Mouse (Mus musculus) heart, postnatal 10 days (tissue): ENCODE measurements around the gene Ccnl1. TPM values are rescaled to one million over a fixed set of nuclear protein-coding genes. Genes with fewer than 3 reads are reported as not detected.
A peak's percentile ranks its signal among the peaks of the same experiment; 100 is the strongest.

Experiments
- DNase-seq, 2 experiments: peaks; one replicate each; pipeline ENCODE4 v3.0.0; 2021
- intact Hi-C: fragments of 180-260 bp; cut with DNase I; formaldehyde crosslinking; loops from one replicate; pipeline ENCODE4 v1.15.1; 2025
- total RNA-seq, 2 experiments: library from RNA; stranded (reverse); gene quantifications; 2 replicates each; pipeline ENCODE4 v1.2.3; 2021

The Ccnl1 gene
- total RNA-seq: 10 to 100 TPM; 33.7 to 35.8 TPM

DNA sequence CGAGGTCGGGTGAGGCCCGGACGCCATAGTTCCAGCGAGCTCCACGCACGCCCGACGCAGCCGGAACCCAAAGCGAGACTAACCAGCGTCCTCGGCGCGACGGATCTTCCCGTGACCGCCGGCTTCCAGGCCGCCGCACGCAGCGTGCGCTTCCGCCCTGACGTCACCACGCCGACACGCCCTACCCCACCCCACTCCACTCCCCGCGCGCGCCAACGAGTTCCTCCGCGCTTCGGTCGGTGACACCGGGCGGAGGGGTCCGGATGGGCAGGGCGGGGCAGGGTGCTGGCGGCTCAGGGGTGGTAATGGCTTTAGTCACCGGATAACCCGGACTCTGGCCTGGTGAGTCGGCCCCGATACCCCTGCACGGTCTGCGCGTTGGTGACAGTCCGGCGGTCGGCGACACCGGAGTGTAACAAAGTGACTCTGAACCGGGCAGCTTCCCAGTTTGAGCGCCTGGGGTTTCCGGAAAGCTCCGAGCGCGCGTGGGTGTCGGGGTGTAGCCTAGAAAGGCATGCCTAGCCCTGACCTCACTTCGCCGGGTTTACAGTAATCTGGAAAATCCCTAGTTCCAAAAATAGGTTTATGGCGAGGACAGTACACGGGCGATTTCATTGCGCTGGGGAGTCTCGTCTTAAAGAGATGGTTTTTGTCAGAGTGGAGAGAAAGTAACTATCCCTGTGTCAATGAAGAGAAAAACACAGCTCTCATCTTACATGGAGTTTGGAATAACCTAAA, at the start of gene Ccnl1:
TSS of gene Ccnl1 (minus strand) at position 148 of the 738 bp plus-strand sequence.
- intact Hi-C loops: loop anchor here (1.0 kb wide), 1 partner anchor 16 kb away; no protein-coding TSS in a partner anchor
- peak; percentile 97 to 98 for DNase-seq

- no peak for DNase-seq
- intact Hi-C loops: loop anchor here (1.0 to 5.0 kb wide), 3 partner anchors 217 to 257 kb away; no protein-coding TSS in a partner anchor
Observed at GRCm38 (mm10) chr3:66004989-66005388, 46.9 kb upstream of the Ccnl1 start.

DNA sequence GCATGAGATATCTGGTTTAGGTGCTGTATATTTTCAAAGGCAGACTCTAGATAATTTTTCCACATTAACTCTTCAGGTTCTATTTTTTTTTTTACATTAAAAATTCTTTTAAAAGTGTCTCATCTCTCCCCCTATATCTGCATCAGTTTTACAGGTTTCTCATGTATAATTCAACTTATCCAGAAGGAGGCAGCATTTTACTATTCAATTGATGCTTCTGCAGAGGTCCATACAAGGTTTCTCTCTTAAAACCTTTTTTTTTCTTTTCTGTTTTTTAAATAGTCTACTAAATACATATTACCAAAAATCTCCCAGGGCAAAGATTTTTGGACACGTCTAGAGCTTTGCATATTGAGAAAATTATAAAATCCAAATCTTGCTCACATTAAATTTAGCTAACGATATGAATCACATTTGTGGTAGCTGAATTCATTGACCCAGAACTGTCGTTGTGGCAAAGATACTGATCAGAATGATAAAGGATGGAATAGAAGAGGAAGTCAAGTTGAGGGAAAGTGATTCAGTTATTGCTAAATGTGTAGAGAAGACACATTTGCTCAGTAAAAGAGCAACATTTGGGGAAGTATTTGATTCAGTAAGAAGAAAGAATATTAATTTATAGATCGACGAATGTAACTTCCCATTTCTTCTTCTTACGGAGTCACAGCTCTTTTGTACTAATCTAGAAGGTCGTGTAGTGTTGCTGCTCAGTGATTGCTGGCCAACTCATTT, 46.3 kb upstream of the Ccnl1 start:
- DNase-seq: no peak
- intact Hi-C loops: loop anchor here (1.0 to 5.0 kb wide), 2 partner anchors 233 to 258 kb away; no protein-coding TSS in a partner anchor

DNA sequence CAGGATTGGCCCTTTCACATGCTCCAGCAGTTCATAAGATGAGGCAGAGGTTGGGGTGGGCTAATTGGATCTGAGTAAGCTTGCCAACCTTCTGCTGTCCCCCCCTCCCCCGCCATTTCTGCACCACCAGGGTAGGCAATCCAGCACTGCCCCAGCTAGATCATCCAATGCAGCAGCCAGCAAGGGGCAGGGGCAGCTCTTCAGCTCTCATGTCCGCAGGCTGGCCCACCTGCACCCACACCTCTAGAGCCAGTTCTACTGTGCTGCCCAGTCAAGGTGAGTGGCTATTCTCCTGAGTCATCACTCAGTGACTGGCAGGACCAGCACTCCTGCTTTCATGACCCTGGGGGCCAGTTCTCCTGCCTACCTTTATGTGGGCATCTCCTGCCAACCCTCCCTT, 42.4 kb upstream of the Ccnl1 start:
- no peak for DNase-seq
- intact Hi-C loops: loop anchor here (5.0 kb wide), 1 partner anchor 237 kb away; no protein-coding TSS in a partner anchor

DNA sequence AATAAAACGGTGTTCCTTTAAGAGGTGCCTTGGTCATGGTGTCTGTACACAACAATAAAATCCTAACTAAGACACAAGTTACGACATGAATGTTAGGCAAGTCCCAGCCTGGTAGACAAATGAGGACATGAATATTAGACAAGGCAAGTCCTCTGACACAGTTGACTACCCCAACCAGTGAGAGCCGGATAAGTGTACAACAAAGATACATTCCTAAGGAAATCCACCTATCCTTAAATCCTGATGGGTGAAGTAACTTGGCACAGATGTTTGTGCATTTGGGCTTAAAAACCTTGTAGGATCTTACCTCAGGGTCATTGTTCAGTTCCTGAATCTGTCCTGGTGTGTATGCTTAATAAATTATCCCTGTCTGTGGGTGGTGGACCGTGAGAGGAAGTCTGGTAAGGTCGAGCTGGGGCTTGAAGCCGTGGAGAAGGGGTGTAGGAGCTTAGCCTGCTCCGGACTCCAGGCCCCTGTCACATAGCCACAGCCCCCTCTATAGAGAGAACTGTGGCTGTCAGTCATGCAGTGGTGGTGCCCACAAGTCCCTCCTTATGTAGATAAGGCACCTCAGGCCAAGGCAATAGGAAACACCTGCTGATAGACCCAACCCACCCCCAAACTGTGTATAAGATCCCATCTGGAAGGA, 39.4 kb upstream of the Ccnl1 start:
- DNase-seq: no peak
- intact Hi-C loops: no loop called here

- DNase-seq: no peak
- intact Hi-C loops: loop anchor here (5.0 kb wide), 3 partner anchors 130 to 1005 kb away; partner anchors contain the start of gene Tiparp
Observed at GRCm38 (mm10) chr3:65992395-65993340, 34.6 kb upstream of the Ccnl1 start.

DNA sequence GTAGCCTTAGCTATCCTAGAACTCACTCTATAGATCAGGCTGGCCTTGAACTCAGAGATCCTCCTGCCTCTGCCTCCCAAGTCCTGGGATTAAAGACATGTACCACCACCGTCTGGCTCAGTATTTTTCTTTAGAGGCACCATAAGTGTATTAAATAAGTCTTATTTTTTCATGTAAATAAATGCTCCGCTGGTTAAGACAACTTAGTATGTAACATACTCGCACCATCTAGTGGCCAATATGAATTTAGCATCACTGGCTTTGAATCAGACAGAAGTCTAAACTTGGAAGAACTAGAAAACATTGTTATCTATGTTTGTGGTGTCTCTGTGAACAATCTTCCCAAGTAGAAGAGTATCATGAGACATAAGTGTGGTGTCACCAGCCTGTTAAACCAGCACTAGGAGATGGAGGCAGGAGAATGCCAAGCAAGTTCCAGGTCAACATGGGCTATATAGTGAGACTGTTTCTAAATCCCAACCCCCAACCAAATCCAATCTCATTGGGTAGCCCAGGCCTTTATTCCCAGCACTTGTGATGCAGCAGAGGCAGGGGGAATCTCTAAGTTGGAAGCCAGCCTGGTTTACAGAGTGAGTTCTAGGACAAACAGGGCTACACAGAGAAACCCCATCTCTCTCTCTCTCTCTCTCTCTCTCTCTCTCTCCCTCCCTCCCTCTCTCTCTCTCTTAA, 33.1 kb upstream of the Ccnl1 start:
- peak; percentile 63 to 74 for DNase-seq
- intact Hi-C loops: loop anchor here (2.0 to 5.0 kb wide), 5 partner anchors 34 to 1004 kb away; partner anchors contain the start of gene Tiparp

- intact Hi-C loops: loop anchor here (2.0 to 5.0 kb wide), 5 partner anchors 34 to 1003 kb away; partner anchors contain the start of gene Tiparp
Observed at GRCm38 (mm10) chr3:65990524-65990923, 32.5 kb upstream of the Ccnl1 start.

GRCm38 (mm10) chr3:65988711-65989495, 30.9 kb upstream of the Ccnl1 start:
- no peak for DNase-seq
- intact Hi-C loops: loop anchor here (10.0 kb wide), 1 partner anchor 604 kb away; no protein-coding TSS in a partner anchor

More at GRCm38 (mm10) chr3:65990524-65990923, 32.5 kb upstream of the Ccnl1 start:
- DNase-seq: no peak

DNA sequence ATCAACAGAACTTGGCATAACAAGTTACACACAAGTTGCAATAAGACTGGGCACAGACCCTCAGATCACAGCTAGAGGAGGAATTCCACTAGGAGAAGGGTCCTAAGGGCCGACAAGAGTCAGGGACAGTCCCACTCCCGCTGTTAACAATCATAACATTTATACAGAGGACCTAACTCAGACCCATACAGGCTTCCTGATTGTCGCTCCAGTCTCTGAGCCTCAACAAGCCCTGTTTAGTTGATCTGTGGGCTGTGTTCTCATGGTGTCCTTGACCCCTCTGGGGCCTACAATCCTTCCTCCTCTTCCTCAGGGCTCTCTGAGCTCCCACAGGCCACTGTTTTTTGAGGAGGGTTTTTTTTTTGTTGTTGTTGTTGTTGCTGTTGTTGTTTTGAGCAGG, 18.2 kb upstream of the Ccnl1 start:
- intact Hi-C loops: no loop called here
- DNase-seq: no peak

GRCm38 (mm10) chr3:65975317-65975716, 17.3 kb upstream of the Ccnl1 start:
- intact Hi-C loops: no loop called here
- DNase-seq: peak; percentile 62 to 64

GRCm38 (mm10) chr3:65974232-65975058, 16.4 kb upstream of the Ccnl1 start:
- intact Hi-C loops: loop anchor here (1.0 kb wide), 1 partner anchor 16 kb away; the partner anchor contains the start of gene Ccnl1
- peak; percentile 99 for DNase-seq

- DNase-seq: no peak
- intact Hi-C loops: loop anchor here (1.0 kb wide), 1 partner anchor 15 kb away; the partner anchor contains the start of gene Ccnl1
Observed at GRCm38 (mm10) chr3:65973501-65974231, 15.6 kb upstream of the Ccnl1 start.

- intact Hi-C loops: no loop called here
- DNase-seq: no peak
Observed at GRCm38 (mm10) chr3:65969196-65969595, 11.1 kb upstream of the Ccnl1 start.

DNA sequence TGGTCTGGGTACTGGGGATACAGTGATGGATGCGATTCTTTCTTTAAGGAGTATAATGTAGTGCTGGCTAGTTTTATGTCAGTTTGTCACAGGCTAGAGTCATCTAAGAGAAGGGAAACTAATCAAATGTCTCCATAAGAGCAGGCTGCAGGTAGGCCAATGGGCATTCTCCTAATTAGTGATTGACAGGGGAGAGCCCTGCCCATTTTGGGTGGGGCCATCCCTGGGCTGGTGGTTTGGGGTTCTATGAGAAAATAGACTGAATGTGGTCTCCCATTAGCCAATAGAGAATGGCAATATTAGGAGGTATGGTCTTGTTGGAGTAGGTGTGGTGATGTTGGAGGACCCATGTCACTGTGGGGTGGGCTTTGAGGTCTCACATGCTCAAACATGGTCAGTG, 8.3 kb upstream of the Ccnl1 start:
- intact Hi-C loops: no loop called here
- DNase-seq: no peak

- DNase-seq: no peak
- intact Hi-C loops: no loop called here
Observed at GRCm38 (mm10) chr3:65962270-65962930, 4.4 kb upstream of the Ccnl1 start.
